8 mouse cellular contexts compared by ENCODE assay signal in the genomic region with DNA sequence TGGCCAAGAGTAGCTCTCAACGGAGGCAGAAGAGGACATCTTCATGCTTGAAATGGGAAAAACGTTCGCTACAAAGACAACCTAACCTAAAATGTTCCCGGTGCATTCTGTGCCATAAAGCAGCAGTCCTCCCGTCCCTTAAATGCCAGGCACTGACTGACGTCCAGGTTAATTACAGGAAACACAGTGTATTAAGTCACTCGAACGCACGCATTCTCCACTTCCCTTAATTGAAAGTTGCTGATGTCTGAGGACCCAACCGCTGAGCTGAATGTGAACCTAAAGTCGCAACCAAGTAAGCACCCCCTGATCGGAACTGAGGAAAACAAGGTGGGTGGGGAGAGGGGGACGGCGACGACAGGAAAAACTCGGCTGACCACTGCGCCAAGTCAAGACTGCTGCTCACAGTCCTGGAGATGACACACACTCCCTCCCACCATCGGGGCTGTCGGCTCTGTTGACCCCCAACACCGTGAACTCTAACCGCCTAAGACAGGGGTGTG. TPM values are rescaled to one million over a fixed set of nuclear protein-coding genes. Genes with fewer than 3 reads are reported as not detected.
DNase-seq lines count a peak whose midpoint lies in the region; ATAC-seq and TF ChIP-seq lines count a peak whose summit lies in the region.

No protein-coding gene starts in this region.

- H3K36me3 ChIP-seq in lung, embryonic 14.5 days (ENCODE audit: insufficient read depth): peaks cover 19% of the 10 kb centered on the region
- peaks cover 6% of the 10 kb centered on the region for H3K36me3 ChIP-seq in heart, embryonic 14.5 days (ENCODE audit: control insufficient read depth, insufficient read depth, low read length)
- H3K36me3 ChIP-seq in liver, embryonic 16.5 days (ENCODE audit: control insufficient read depth, insufficient read depth): no peaks in the 10 kb centered on the region

- H3K27me3 ChIP-seq in lung, embryonic 14.5 days (ENCODE audit: insufficient read depth, low read length): no peaks in the 10 kb centered on the region
- H3K27me3 ChIP-seq in heart, embryonic 14.5 days (ENCODE audit: control insufficient read depth, insufficient read depth, low read length): no peaks in the 10 kb centered on the region
- no peaks in the 10 kb centered on the region for H3K27me3 ChIP-seq in liver, embryonic 16.5 days (ENCODE audit: control insufficient read depth, insufficient read depth, low read depth, low read length)

- 0 out of 2 replicates have a peak, but pooled peaks cover 5% of the 10 kb centered on the region for H3K4me1 ChIP-seq in lung, embryonic 14.5 days (ENCODE audit: insufficient read depth)
- H3K4me1 ChIP-seq in bone marrow macrophage, adult 2 months (ENCODE audit: control insufficient read depth, insufficient read depth, low read length): peaks cover 21% of the 10 kb centered on the region
- H3K4me1 ChIP-seq in heart, embryonic 14.5 days (ENCODE audit: control insufficient read depth in 2 of 2, insufficient read depth in 2 of 2, low read length in 2 of 2): peaks cover 0 to 19% of the 10 kb centered on the region in 2 experiments; a peak in 2 of 4 replicates
- H3K4me1 ChIP-seq in liver, embryonic 16.5 days (ENCODE audit: control insufficient read depth, low read depth, low read length): peaks cover 23% of the 10 kb centered on the region

- DNase-seq in lung, embryonic 14.5 days: peak; percentile 37
- DNase-seq in lung, postnatal 10 days: no peak
- DNase-seq in skeletal muscle tissue, adult 2 months (ENCODE audit: low read depth, low spot score): peak; percentile 9
- no peak for DNase-seq in left cerebral cortex, adult 11 months (ENCODE audit: low spot score)
- no peak for DNase-seq in adrenal gland, adult (ENCODE audit: inconsistent age in 2 of 2, low spot score in 1 of 2)

- peak overlapping the region; percentile 90 for H3K4me2 ChIP-seq in lung, embryonic 14.5 days
- H3K4me2 ChIP-seq in heart, embryonic 14.5 days (ENCODE audit: low read length): peak overlapping the region; percentile 80
- peak overlapping the region; percentile 98 for H3K4me2 ChIP-seq in liver, embryonic 16.5 days (ENCODE audit: low read depth, low read length)

- peak overlapping the region; percentile 91 for H3K9ac ChIP-seq in lung, embryonic 14.5 days
- peak overlapping the region; percentile 95 for H3K9ac ChIP-seq in heart, embryonic 14.5 days (ENCODE audit: low read length)
- H3K9ac ChIP-seq in liver, embryonic 16.5 days (ENCODE audit: low read depth, low read length): peak overlapping the region; percentile 98

- peak overlapping the region; percentile 83 for H3K27ac ChIP-seq in lung, embryonic 14.5 days (ENCODE audit: low read depth)
- peak overlapping the region; percentile 91 for H3K27ac ChIP-seq in bone marrow macrophage, adult 2 months (ENCODE audit: insufficient read depth, low read depth, low read length)
- peak overlapping the region; percentile 71 to 86 for H3K27ac ChIP-seq in heart, embryonic 14.5 days (replicated peaks in 1 of 2; ENCODE audit: control insufficient read depth in 1 of 2, insufficient read depth in 1 of 2, low read depth in 2 of 2, low read length in 2 of 2)
- H3K27ac ChIP-seq in liver, embryonic 16.5 days (ENCODE audit: low read length): peak overlapping the region; percentile 91

- TF ChIP-seq POLR2A in bone marrow macrophage, adult 2 months (IDR thresholded peaks at IDR 0.05; ENCODE audit: borderline replicate concordance, low read depth, low read length): no peak

- WGBS in lung, embryonic 14.5 days: 2% methylated on average over 21 of the region's 21 CpGs
- 1% methylated on average over 21 of the region's 21 CpGs for WGBS in heart, embryonic 14.5 days
- WGBS in liver, embryonic 16.5 days (ENCODE audit: insufficient replicate concordance): under 1% methylated on average over 21 of the region's 21 CpGs

- no peak; the same call in 1 of the 2 replicates for ATAC-seq in lung, embryonic 14.5 days (ENCODE audit: insufficient read depth)
- no peak for ATAC-seq in heart, embryonic 14.5 days (ENCODE audit: insufficient number of reproducible peaks, insufficient read depth, low FRiP score, low read depth)
- ATAC-seq in liver, embryonic 16.5 days (ENCODE audit: low read depth): peak; percentile 10

- H3K4me3 ChIP-seq in lung, embryonic 14.5 days (ENCODE audit: low read depth, low read length): peak overlapping the region; percentile 95
- H3K4me3 ChIP-seq in bone marrow macrophage, adult 2 months (ENCODE audit: insufficient read depth, low read length): peak overlapping the region; percentile 93
- peak overlapping the region; percentile 65 to 89 for H3K4me3 ChIP-seq in heart, embryonic 14.5 days (ENCODE audit: control insufficient read depth in 1 of 2, insufficient read depth in 1 of 2, low read depth in 1 of 2, low read length in 2 of 2)
- peak overlapping the region; percentile 96 for H3K4me3 ChIP-seq in liver, embryonic 16.5 days (ENCODE audit: low read depth, low read length)

- TF ChIP-seq CTCF in lung, embryonic 14.5 days (IDR thresholded peaks at IDR 0.05; ENCODE audit: low read depth): no peak
- no peak for TF ChIP-seq CTCF in bone marrow macrophage, adult 2 months (IDR thresholded peaks at IDR 0.05; ENCODE audit: low read depth, low read length)

- H3K9me3 ChIP-seq in lung, embryonic 14.5 days (ENCODE audit: low read depth, low read length): no peaks in the 10 kb centered on the region
- H3K9me3 ChIP-seq in heart, embryonic 14.5 days (ENCODE audit: control insufficient read depth, low read length): no peaks in the 10 kb centered on the region
- H3K9me3 ChIP-seq in liver, embryonic 16.5 days (replicated peaks; ENCODE audit: control insufficient read depth, low read length): no peaks in the 10 kb centered on the region

RNA-seq across cellular contexts. Expression of a gene that starts 0.7 kb away (rescaled TPM):
- 67.4 and 68.0 TPM in 2 replicates for polyA plus RNA-seq in lung, embryonic 14.5 days (2014; fragmentation: Nextera tagmentation; extraction: Ambion mirVana)
- polyA plus RNA-seq in bone marrow macrophage, adult 2 months (2012; ENCODE audit: insufficient read depth, insufficient read length, missing spikeins): 78.3 and 87.6 TPM in 2 replicates
- polyA plus RNA-seq in heart, embryonic 14.5 days (2014; fragmentation: Nextera tagmentation; extraction: Ambion mirVana): 60.2 and 64.0 TPM in 2 replicates
- 15.0 and 17.1 TPM in 2 replicates for polyA plus RNA-seq in liver, embryonic 16.5 days (2015; fragmentation: Nextera tagmentation; extraction: Ambion mirVana)

RNA-seq across cellular contexts. Expression of a gene that starts 38.7 kb away (rescaled TPM):
- 43.0 and 44.7 TPM in 2 replicates for polyA plus RNA-seq in lung, embryonic 14.5 days (2014; fragmentation: Nextera tagmentation; extraction: Ambion mirVana)
- polyA plus RNA-seq in bone marrow macrophage, adult 2 months (2012; ENCODE audit: insufficient read depth, insufficient read length, missing spikeins): 36.3 and 37.6 TPM in 2 replicates
- polyA plus RNA-seq in heart, embryonic 14.5 days (2014; fragmentation: Nextera tagmentation; extraction: Ambion mirVana): 40.9 and 44.9 TPM in 2 replicates
- polyA plus RNA-seq in liver, embryonic 16.5 days (2015; fragmentation: Nextera tagmentation; extraction: Ambion mirVana): 24.6 and 27.7 TPM in 2 replicates

RNA-seq across cellular contexts. Expression of a gene that starts 40.6 kb away (rescaled TPM):
- 58.3 and 60.4 TPM in 2 replicates for polyA plus RNA-seq in lung, embryonic 14.5 days (2014; fragmentation: Nextera tagmentation; extraction: Ambion mirVana)
- 24.3 and 28.5 TPM in 2 replicates for polyA plus RNA-seq in bone marrow macrophage, adult 2 months (2012; ENCODE audit: insufficient read depth, insufficient read length, missing spikeins)
- 31.9 and 33.1 TPM in 2 replicates for polyA plus RNA-seq in heart, embryonic 14.5 days (2014; fragmentation: Nextera tagmentation; extraction: Ambion mirVana)
- 21.6 and 22.0 TPM in 2 replicates for polyA plus RNA-seq in liver, embryonic 16.5 days (2015; fragmentation: Nextera tagmentation; extraction: Ambion mirVana)

Comparison
In these comparisons a context has a peak if more than half of its experiments do, and no peak if none do; other contexts are left out.
1. DNase-seq: peak in lung, embryonic 14.5 days (single experiment) and skeletal muscle tissue, adult 2 months (single experiment); none in lung, postnatal 10 days (single experiment), left cerebral cortex, adult 11 months (single experiment) and adrenal gland, adult (0 of 2).
2. Peak in every context shown above with its lines, with median percentiles within 50 percentile points of each other: H3K27ac ChIP-seq, H3K4me2 ChIP-seq, H3K4me3 ChIP-seq and H3K9ac ChIP-seq.